ENCODE assay signal across 8 mouse cellular contexts in genomic region chr5:38479908-38480725, GRCm38 (mm10). TPM values are rescaled to one million over a fixed set of nuclear protein-coding genes. Genes with fewer than 3 reads are reported as not detected.
DNase-seq lines count a peak whose midpoint lies in the region; ATAC-seq and TF ChIP-seq lines count a peak whose summit lies in the region.

No protein-coding gene starts in this region.

- ATAC-seq in granulocyte monocyte progenitor cell, adult 5-6 weeks (replicated peaks; ENCODE audit: poor library complexity, severe bottlenecking) = peak; percentile 75
- ATAC-seq in intestine, embryonic 15.5 days = peak; percentile 95
- ATAC-seq in liver, embryonic 16.5 days (ENCODE audit: low read depth) = peak; percentile 70

- TF ChIP-seq CTCF in layer of hippocampus, adult 2 months (conservative IDR thresholded peaks at IDR 0.05) = no peak

- peak overlapping the region; percentile 52 for H3K4me3 ChIP-seq in layer of hippocampus, adult 2 months
- peak overlapping the region; percentile 38 for H3K4me3 ChIP-seq in intestine, embryonic 15.5 days (replicated peaks)
- peak overlapping the region; percentile 64 for H3K4me3 ChIP-seq in liver, embryonic 16.5 days (ENCODE audit: low read depth, low read length)

- no peak for DNase-seq in layer of hippocampus, adult 2 months (ENCODE audit: low spot score in 2 of 2)
- DNase-seq in layer of hippocampus, adult 8-10 months (ENCODE audit: low spot score in 2 of 2) = no peak
- DNase-seq in cerebellum, postnatal 14 days = peak; percentile 64 to 68
- peak; percentile 51 for DNase-seq in neural tube, embryonic 10.5 days (ENCODE audit: extremely low spot score, low spot score)
- DNase-seq in thymus, postnatal 14 days = peak; percentile 73

- H3K9ac ChIP-seq in intestine, embryonic 15.5 days = peak overlapping the region; percentile 38
- H3K9ac ChIP-seq in liver, embryonic 16.5 days (ENCODE audit: low read depth, low read length) = peak overlapping the region; percentile 70

- H3K9me3 ChIP-seq in intestine, embryonic 15.5 days = no peaks in the 10 kb centered on the region
- no peaks in the 10 kb centered on the region for H3K9me3 ChIP-seq in liver, embryonic 16.5 days (replicated peaks; ENCODE audit: control insufficient read depth, low read length)

- peaks cover 8% of the 10 kb centered on the region for H3K4me1 ChIP-seq in intestine, embryonic 15.5 days (replicated peaks)
- H3K4me1 ChIP-seq in liver, embryonic 16.5 days (ENCODE audit: control insufficient read depth, low read depth, low read length) = peaks cover 31% of the 10 kb centered on the region

- WGBS in intestine, embryonic 15.5 days = 11% methylated on average over 22 of the region's 22 CpGs
- 19% methylated on average over 22 of the region's 22 CpGs for WGBS in liver, embryonic 16.5 days (ENCODE audit: insufficient replicate concordance)

- H3K27ac ChIP-seq in layer of hippocampus, adult 2 months = peak overlapping the region; percentile 86
- peak overlapping the region; percentile 86 for H3K27ac ChIP-seq in intestine, embryonic 15.5 days
- peak overlapping the region; percentile 80 for H3K27ac ChIP-seq in liver, embryonic 16.5 days (ENCODE audit: low read length)

- H3K4me2 ChIP-seq in intestine, embryonic 15.5 days (replicated peaks) = peak overlapping the region; percentile 76
- peak overlapping the region; percentile 91 for H3K4me2 ChIP-seq in liver, embryonic 16.5 days (ENCODE audit: low read depth, low read length)

- no peaks in the 10 kb centered on the region for H3K27me3 ChIP-seq in intestine, embryonic 15.5 days (replicated peaks)
- H3K27me3 ChIP-seq in liver, embryonic 16.5 days (ENCODE audit: control insufficient read depth, insufficient read depth, low read depth, low read length) = no peaks in the 10 kb centered on the region

- H3K36me3 ChIP-seq in intestine, embryonic 15.5 days = no peaks in the 10 kb centered on the region
- H3K36me3 ChIP-seq in liver, embryonic 16.5 days (ENCODE audit: control insufficient read depth, insufficient read depth) = peaks cover 11% of the 10 kb centered on the region

RNA-seq across cellular contexts. Expression of gene Slc2a9, which starts 22.8 kb away (rescaled TPM):
- total RNA-seq in layer of hippocampus, adult 2 months (2021) = 1 to 10 TPM; 3.2 to 4.2 TPM
- 1 to 10 TPM; 1.9 to 5.3 (median 4.3) TPM for total RNA-seq in layer of hippocampus, adult 8-10 months (2022)
- total RNA-seq in granulocyte monocyte progenitor cell, adult 5-6 weeks (2014; fragmentation: Nextera tagmentation) = 13.6 and 17.0 TPM in 2 replicates
- total RNA-seq in granulocyte monocyte progenitor cell, adult 5-6 weeks (2017) = 8.4 TPM in 2 replicates
- 1.6 and 1.8 TPM in 2 replicates for polyA plus RNA-seq in intestine, embryonic 15.5 days (2015; fragmentation: Nextera tagmentation; extraction: Ambion mirVana)
- 3.6 and 4.0 TPM in 2 replicates for polyA plus RNA-seq in liver, embryonic 16.5 days (2015; fragmentation: Nextera tagmentation; extraction: Ambion mirVana)

Comparison
In these comparisons a context has a peak if more than half of its experiments do, and no peak if none do; other contexts are left out.
1. DNase-seq: peak in cerebellum, postnatal 14 days (2 of 2), neural tube, embryonic 10.5 days (single experiment) and thymus, postnatal 14 days (single experiment); none in layer of hippocampus, adult 2 months (0 of 2) and layer of hippocampus, adult 8-10 months (0 of 2).
2. Peak in every context shown above with its lines, with median percentiles within 50 percentile points of each other: H3K27ac ChIP-seq, H3K4me3 ChIP-seq and ATAC-seq.